Mouse (Mus musculus) embryonic facial prominence, embryonic 11.5 days (tissue): Measurements from ENCODE around the gene Atp2b1. TPM values are rescaled to one million over a fixed set of nuclear protein-coding genes. Genes with fewer than 3 reads are reported as not detected.

Source experiments
- ATAC-seq: fragments of 200-750 bp; cut with Nextera tagmentation; replicated peaks from 2 replicates; pipeline ENCODE4 v1.8.0; 2017; ENCODE audit warnings: low read depth; ENCODE audit not compliant: insufficient number of reproducible peaks, low FRiP score, low TSS enrichment
- DNase-seq: peaks from one replicate; pipeline ENCODE4 v3.0.0-alpha.2; 2015; ENCODE audit warnings: low spot score
- H3K27ac ChIP-seq: fragments of 300-500 bp; sonication (generic); replicated peaks from 2 replicates; pipeline ENCODE4 v1.5.1; 2014; ENCODE audit warnings: mild to moderate bottlenecking, low read depth, low read length, control low read depth
- H3K27me3 ChIP-seq: fragments of 300-500 bp; sonication (generic); 2 replicates; pipeline ENCODE4 v1.6.1; 2014; ENCODE audit warnings: mild to moderate bottlenecking, low read length, moderate library complexity, mixed read lengths; ENCODE audit not compliant: control insufficient read depth, insufficient read depth
- H3K36me3 ChIP-seq: fragments of 300-500 bp; sonication (generic); replicated peaks from 2 replicates; pipeline ENCODE4 v1.6.1; 2014; ENCODE audit warnings: low read depth, mild to moderate bottlenecking, low read length, moderate library complexity, mixed read lengths; ENCODE audit not compliant: control insufficient read depth, insufficient read depth
- H3K4me1 ChIP-seq: fragments of 300-500 bp; sonication (generic); 2 replicates; pipeline ENCODE4 v1.6.1; 2014; ENCODE audit warnings: low read length, mixed read lengths; ENCODE audit not compliant: control insufficient read depth, insufficient read depth
- H3K4me2 ChIP-seq: fragments of 300-500 bp; sonication (generic); 2 replicates; pipeline ENCODE4 v1.6.1; 2014; ENCODE audit warnings: low read depth, mild to moderate bottlenecking, control low read depth, low read length, moderate library complexity
- H3K4me3 ChIP-seq: fragments of 300-500 bp; sonication (generic); 2 replicates; pipeline ENCODE4 v1.5.1; 2014; ENCODE audit warnings: low read depth, low read length, control low read depth
- H3K9ac ChIP-seq: fragments of 300-500 bp; sonication (generic); replicated peaks from 2 replicates; pipeline ENCODE4 v1.6.1; 2014; ENCODE audit warnings: mild to moderate bottlenecking, control low read depth, low read length
- H3K9me3 ChIP-seq: fragments of 300-500 bp; sonication (generic); replicated peaks from 2 replicates; pipeline ENCODE4 v1.6.1; 2016; ENCODE audit warnings: mild to moderate bottlenecking, low read length, inconsistent platforms, mixed read lengths; ENCODE audit not compliant: control insufficient read depth
- WGBS: fragments of 180-500 bp; shearing (Covaris S2); extraction: QIAGEN DNeasy Blood & Tissue Kit; methylation state at CpG from one replicate; pipeline ENCODE4 v1.1.7; 2014; 5-methylcytosine and 5-hydroxymethylcytosine counted together
- polyA plus RNA-seq: library from polyadenylated mRNA; unstranded; fragments of >200 nt; fragmentation: Nextera tagmentation; extraction: Ambion mirVana; gene quantifications from 2 replicates; pipeline ENCODE4 v1.2.1, GENCODE M21; 2014

The Atp2b1 gene
- polyA plus RNA-seq, 1 experiment from 2014 or later: 92.0 TPM

GRCm38 (mm10) chr10:98943894-98944293 is 29.7 kb downstream of the Atp2b1 start:
- Histone ChIP-seq H3K9me3 (no peaks in the 10 kb centered on the region), H3K36me3 (no peaks in the 10 kb centered on the region), H3K27ac (no peak overlapping the region), H3K4me2 (no peak overlapping the region), H3K4me3 (no peak overlapping the region), H3K4me1 (no peaks in the 10 kb centered on the region; the same call in 1 of the 2 replicates), H3K9ac (no peak overlapping the region), H3K27me3 (no peaks in the 10 kb centered on the region)
- ATAC-seq: no peak
- 85% methylated on average over 8 of the region's 8 CpGs for WGBS
- DNase-seq: no peak

- Histone ChIP-seq H3K36me3 (no peaks in the 10 kb centered on the region), H3K27me3 (no peaks in the 10 kb centered on the region), H3K9me3 (no peaks in the 10 kb centered on the region), H3K4me1 (no peaks in the 10 kb centered on the region; the same call in 1 of the 2 replicates), H3K4me3 (no peak overlapping the region), H3K27ac (no peak overlapping the region), H3K4me2 (no peak overlapping the region), H3K9ac (no peak overlapping the region)
- ATAC-seq (no peak), DNase-seq (no peak)
- whole genome bisulfite sequencing: 81% methylated on average over 9 of the region's 9 CpGs
Measured at GRCm38 (mm10) chr10:98946031-98946791, 32.0 kb downstream of the Atp2b1 start.

- Histone ChIP-seq H3K4me1 (no peaks in the 10 kb centered on the region; the same call in 1 of the 2 replicates), H3K4me2 (no peak overlapping the region), H3K9me3 (no peaks in the 10 kb centered on the region), H3K9ac (no peak overlapping the region), H3K4me3 (no peak overlapping the region), H3K27ac (no peak overlapping the region), H3K36me3 (no peaks in the 10 kb centered on the region), H3K27me3 (no peaks in the 10 kb centered on the region)
- WGBS: 42% methylated on average over 2 of the region's 2 CpGs
- DNase-seq: no peak
- no peak for ATAC-seq
Measured at GRCm38 (mm10) chr10:98947206-98947605, 33.0 kb downstream of the Atp2b1 start.

- no peaks in the 10 kb centered on the region for H3K36me3 ChIP-seq
- H3K4me1 ChIP-seq: no peaks in the 10 kb centered on the region; the same call in 1 of the 2 replicates
- ATAC-seq: no peak
- H3K9me3 ChIP-seq: no peaks in the 10 kb centered on the region
- no peak overlapping the region for H3K9ac ChIP-seq
- WGBS: 91% methylated on average over 5 of the region's 5 CpGs
- no peak for DNase-seq
- no peak overlapping the region for H3K4me2 ChIP-seq
- H3K27ac ChIP-seq: no peak overlapping the region
- no peaks in the 10 kb centered on the region for H3K27me3 ChIP-seq
- no peak overlapping the region for H3K4me3 ChIP-seq
Measured at GRCm38 (mm10) chr10:98948096-98948495, 33.9 kb downstream of the Atp2b1 start.

GRCm38 (mm10) chr10:98949750-98950149 is 35.5 kb downstream of the Atp2b1 start:
- Histone ChIP-seq H3K4me2 (no peak overlapping the region), H3K9ac (no peak overlapping the region), H3K27ac (no peak overlapping the region), H3K36me3 (no peaks in the 10 kb centered on the region), H3K4me1 (no peaks in the 10 kb centered on the region; the same call in 1 of the 2 replicates), H3K4me3 (no peak overlapping the region), H3K27me3 (no peaks in the 10 kb centered on the region), H3K9me3 (no peaks in the 10 kb centered on the region)
- DNase-seq (no peak), ATAC-seq (no peak)
- 93% methylated on average over 1 of the region's 1 CpGs for WGBS

- Histone ChIP-seq H3K4me3 (no peak overlapping the region), H3K27ac (no peak overlapping the region), H3K36me3 (no peaks in the 10 kb centered on the region), H3K9ac (no peak overlapping the region), H3K4me1 (no peaks in the 10 kb centered on the region; the same call in 1 of the 2 replicates), H3K9me3 (no peaks in the 10 kb centered on the region), H3K27me3 (no peaks in the 10 kb centered on the region), H3K4me2 (no peak overlapping the region)
- DNase-seq (no peak), ATAC-seq (no peak)
- 87% methylated on average over 17 of the region's 17 CpGs for WGBS
Measured at GRCm38 (mm10) chr10:98951286-98952270, 37.4 kb downstream of the Atp2b1 start.

GRCm38 (mm10) chr10:98954230-98954993 is 40.2 kb downstream of the Atp2b1 start:
- Histone ChIP-seq H3K4me2 (no peak overlapping the region), H3K4me1 (no peaks in the 10 kb centered on the region), H3K27ac (no peak overlapping the region), H3K4me3 (no peak overlapping the region), H3K9me3 (no peaks in the 10 kb centered on the region), H3K27me3 (no peaks in the 10 kb centered on the region), H3K9ac (no peak overlapping the region), H3K36me3 (no peaks in the 10 kb centered on the region)
- DNase-seq (no peak), ATAC-seq (no peak)
- WGBS: 91% methylated on average over 12 of the region's 12 CpGs
